Mouse (Mus musculus): ENCODE results near the gene Slc25a42. TPM values are rescaled to one million over a fixed set of nuclear protein-coding genes. Genes with fewer than 3 reads are reported as not detected.

The Slc25a42 gene
- total and polyA plus RNA-seq, 3 experiments, result 0.63 to 3.0 (median 2.9) TPM

DNA sequence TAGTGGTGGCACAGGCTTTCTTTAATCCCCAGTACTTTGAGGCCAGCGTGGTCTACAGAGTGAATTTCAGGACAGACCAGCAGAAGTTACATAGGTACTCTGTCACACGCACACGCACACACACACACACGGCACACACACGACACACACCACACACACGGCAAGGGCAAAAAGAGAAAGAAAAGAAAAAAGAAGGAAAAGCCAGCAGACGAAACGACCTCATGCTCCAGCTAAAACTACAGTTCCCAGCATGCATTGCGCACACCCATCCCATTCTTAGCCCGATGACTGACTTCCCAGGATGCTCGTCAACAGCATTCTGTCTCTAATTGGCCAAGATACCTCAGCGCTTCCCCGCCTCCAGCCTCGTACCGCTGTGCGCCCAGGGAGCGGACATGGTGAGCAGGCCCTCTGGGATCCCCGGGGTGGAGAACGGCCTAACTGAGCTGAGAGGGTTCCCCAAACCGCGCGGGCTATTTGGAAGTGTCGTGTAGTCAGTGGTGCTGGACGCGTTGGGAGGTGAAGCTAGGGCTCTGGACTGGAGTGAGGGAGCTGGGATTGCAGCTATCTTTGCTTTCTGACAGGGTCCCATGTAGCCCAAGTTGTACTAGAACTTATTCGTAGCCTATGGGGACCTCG is 39.9 kb downstream of the Slc25a42 start, which contains the start of gene Tmem161a (continued):
- TF ChIP-seq SIN3A (IDR thresholded peaks at IDR 0.05; ENCODE audit: low read length) (peak; percentile 71; the same call in 1 of the 2 replicates), BHLHE40 (IDR thresholded peaks at IDR 0.05; ENCODE audit: low read depth, low read length) (no peak), ZMIZ1 (IDR thresholded peaks at IDR 0.05; ENCODE audit: low read depth, low read length) (no peak; the same call in 1 of the 2 replicates), UBTF (IDR thresholded peaks at IDR 0.05; ENCODE audit: low read depth, low read length) (no peak), CTCF (conservative IDR thresholded peaks at IDR 0.05 in 1 of 2, IDR thresholded peaks at IDR 0.05 in 1 of 2; ENCODE audit: low read depth in 2 of 2, low read length in 2 of 2) (no peak), NELFE (IDR thresholded peaks at IDR 0.05; ENCODE audit: low read depth, low read length) (0 out of 2 replicates have a peak, but pooled peaks have one; percentile 40), ETS1 (conservative IDR thresholded peaks at IDR 0.05; ENCODE audit: low read depth, low read length) (no peak), ZC3H11A (IDR thresholded peaks at IDR 0.05; ENCODE audit: low read depth, low read length) (no peak), MAFK (IDR thresholded peaks at IDR 0.05; ENCODE audit: insufficient replicate concordance, low read length) (no peak), NRF1 (IDR thresholded peaks at IDR 0.05; ENCODE audit: low read depth, low read length) (peak; percentile 50), POLR2A (IDR thresholded peaks at IDR 0.05; ENCODE audit: low read depth, low read length) (peak; percentile 81), ELF1 (IDR thresholded peaks at IDR 0.05; ENCODE audit: low read depth, low read length) (peak; percentile 80), CHD1 (IDR thresholded peaks at IDR 0.05; ENCODE audit: low read depth, low read length) (0 out of 2 replicates have a peak, but pooled peaks have one; percentile 1), JUND (conservative IDR thresholded peaks at IDR 0.05; ENCODE audit: low read depth, low read length) (no peak), MAZ (IDR thresholded peaks at IDR 0.05; ENCODE audit: low read depth, low read length) (no peak), MEF2A (IDR thresholded peaks at IDR 0.05; ENCODE audit: borderline replicate concordance, low read depth, low read length) (no peak; the same call in 1 of the 2 replicates), TCF12 (IDR thresholded peaks at IDR 0.05; ENCODE audit: low read depth, low read length) (peak; percentile 44; the same call in 1 of the 2 replicates), KAT2A (IDR thresholded peaks at IDR 0.05; ENCODE audit: insufficient replicate concordance, low read length) (peak; percentile 94; the same call in 1 of the 2 replicates), MAX (IDR thresholded peaks at IDR 0.05; ENCODE audit: low read length) (peak; percentile 75)

DNA sequence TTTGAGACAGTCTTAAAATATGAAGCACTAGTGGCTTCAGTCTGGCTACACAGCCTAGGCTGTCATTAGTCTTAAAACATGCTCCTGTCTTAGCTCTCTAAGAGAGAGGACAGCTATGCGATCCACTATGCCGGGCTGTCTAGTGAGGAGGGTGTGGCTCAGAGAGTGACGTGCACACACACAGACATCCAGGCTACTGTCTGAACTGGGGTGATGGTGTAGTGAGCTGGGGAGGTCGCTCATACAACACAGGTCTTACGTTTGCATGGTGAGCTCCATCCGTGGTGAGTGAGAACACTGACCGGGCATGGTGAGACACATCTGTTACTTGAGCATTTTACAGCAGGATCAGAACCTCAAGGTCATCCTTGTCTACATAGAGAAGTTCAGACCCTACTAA is 40.9 kb downstream of the Slc25a42 start:
- Histone ChIP-seq H3K27me3 (replicated peaks) (no peaks in the 10 kb centered on the region), H3K4me1 (ENCODE audit: control insufficient read depth in 1 of 2, insufficient read depth in 2 of 2) (peaks cover 19 to 81% of the 10 kb centered on the region in 2 experiments), H3K4me2 (ENCODE audit: insufficient read depth, low read depth, poor library complexity, severe bottlenecking) (peak overlapping the region; percentile 76), H3K79me2 (replicated peaks; ENCODE audit: control insufficient read depth, extremely low read depth, insufficient read depth, poor library complexity, severe bottlenecking) (peaks cover 13% of the 10 kb centered on the region), H3K27ac (ENCODE audit: insufficient read depth, low read depth) (peak overlapping the region; percentile 94), H3K4me3 (replicated peaks in 1 of 3; ENCODE audit: low read depth in 2 of 3, low read length in 2 of 3, poor library complexity in 1 of 3) (peak overlapping the region in 2 of 3 experiments; percentile 4 to 18), H3K9ac (ENCODE audit: insufficient read depth, low read depth) (no peak overlapping the region; the same call in 1 of the 2 replicates), H3K9me3 (replicated peaks; ENCODE audit: low read length) (no peaks in the 10 kb centered on the region), H3K36me3 (replicated peaks in 1 of 2; ENCODE audit: control insufficient read depth in 1 of 2, insufficient read depth in 1 of 2, low read length in 1 of 2) (peaks cover 19 to 40% of the 10 kb centered on the region in 2 experiments)
- dilution Hi-C loops (cut with MboI; ENCODE audit: extremely low pct_ligation_motif_present, extremely low pct_unique_long_range_greater_than_20kb, low sequenced_read_pairs), result no loop called here
- DNase-seq (ENCODE audit: extremely low read depth), result peak; percentile 77
- TF ChIP-seq CHD2 (IDR thresholded peaks at IDR 0.05; ENCODE audit: low read length) (no peak), IRF4 (IDR thresholded peaks at IDR 0.05; ENCODE audit: low read depth, low read length) (no peak), BHLHE40 (IDR thresholded peaks at IDR 0.05; ENCODE audit: low read depth, low read length) (no peak), POLR2AphosphoS2 (IDR thresholded peaks at IDR 0.05; ENCODE audit: low read depth, low read length) (peak; percentile 5; the same call in 1 of the 2 replicates), TCF12 (IDR thresholded peaks at IDR 0.05; ENCODE audit: low read depth, low read length) (peak; percentile 33; the same call in 1 of the 2 replicates), MYC (IDR thresholded peaks at IDR 0.05; ENCODE audit: low read depth, low read length) (0 out of 2 replicates have a peak, but pooled peaks have one; percentile 29), POLR2A (IDR thresholded peaks at IDR 0.05; ENCODE audit: low read depth, low read length) (peak; percentile 39)
- in situ Hi-C loops (cut with MboI; ENCODE audit: low pct_ligation_motif_present, low pct_unique_long_range_greater_than_20kb, low sequenced_read_pairs), result loop anchor here (5.0 kb wide), 1 partner anchor 41 kb away; the partner anchor contains the start of gene Slc25a42

Data from CH12.LX (cell line).